Mouse (Mus musculus): ENCODE measurements around the gene Rbbp4. TPM values are rescaled to one million over a fixed set of nuclear protein-coding genes. Genes with fewer than 3 reads are reported as not detected.
"Not testable (repeated sequence)": the region's sequence is repeated elsewhere in the genome, so short reads cannot be mapped to it uniquely, and the experiment has no call there.

Rbbp4 gene
- polyA plus RNA-seq, 1 experiment, result 23.5 TPM

DNA sequence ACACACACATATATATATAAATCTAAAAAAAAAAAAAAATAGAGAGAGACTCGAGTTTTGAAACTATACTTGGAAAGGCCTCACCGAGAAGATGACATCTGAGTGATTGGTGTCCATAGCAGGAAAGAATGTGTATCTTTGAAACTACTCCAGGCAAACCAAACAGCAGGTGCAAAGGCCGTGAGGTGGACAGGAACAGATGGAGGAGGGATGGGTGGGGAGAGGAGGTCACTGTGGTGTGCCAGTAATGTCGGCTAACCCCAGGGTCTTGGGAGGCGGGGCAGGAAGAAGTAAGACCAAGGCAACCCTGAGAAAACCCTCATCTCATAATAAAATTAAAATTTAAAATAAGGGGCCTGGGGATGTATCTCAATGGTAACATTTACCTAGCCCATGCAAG is 40.7 kb upstream of the Rbbp4 start:
- Histone ChIP-seq H3K4me3 (replicated peaks; ENCODE audit: extremely low read depth, low read depth, low read length) (no peak overlapping the region), H3K4me1 (ENCODE audit: control insufficient read depth, insufficient read depth, low read length) (peaks cover 16% of the 10 kb centered on the region)
- no peak for DNase-seq
- no peak for TF ChIP-seq POLR2A (IDR thresholded peaks at IDR 0.05; ENCODE audit: borderline replicate concordance, extremely low read depth, low read depth, low read length)
- TF ChIP-seq CTCF (IDR thresholded peaks at IDR 0.05; ENCODE audit: insufficient read depth, low read length), result no peak
- WGBS, result 60% methylated on average over 5 of the region's 5 CpGs

DNA sequence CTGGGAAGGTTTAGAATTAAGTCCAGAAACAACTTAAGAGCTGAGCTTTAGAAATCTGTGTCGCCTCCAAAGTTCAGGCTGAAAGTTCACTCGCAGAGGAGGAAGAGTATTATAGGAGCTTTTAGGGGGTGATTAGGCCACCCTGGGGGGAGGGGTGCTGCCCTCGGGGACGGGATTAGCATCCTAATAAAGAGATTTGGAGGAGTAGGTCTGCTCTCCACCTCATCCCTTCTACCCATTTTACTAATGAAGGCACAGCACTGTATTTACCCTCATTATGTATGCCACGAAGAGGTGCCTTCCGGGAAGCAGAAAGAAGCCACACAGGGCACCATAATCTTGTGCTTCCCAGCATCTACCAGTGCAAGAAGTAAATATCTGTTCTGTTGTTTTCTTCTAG is 39.8 kb upstream of the Rbbp4 start:
- 76% methylated on average over 6 of the region's 6 CpGs for WGBS
- Histone ChIP-seq H3K4me3 (replicated peaks; ENCODE audit: extremely low read depth, low read depth, low read length) (no peak overlapping the region), H3K4me1 (ENCODE audit: control insufficient read depth, insufficient read depth, low read length) (peaks cover 15% of the 10 kb centered on the region)
- DNase-seq, result no peak
- TF ChIP-seq CTCF (IDR thresholded peaks at IDR 0.05; ENCODE audit: insufficient read depth, low read length), result no peak

DNA sequence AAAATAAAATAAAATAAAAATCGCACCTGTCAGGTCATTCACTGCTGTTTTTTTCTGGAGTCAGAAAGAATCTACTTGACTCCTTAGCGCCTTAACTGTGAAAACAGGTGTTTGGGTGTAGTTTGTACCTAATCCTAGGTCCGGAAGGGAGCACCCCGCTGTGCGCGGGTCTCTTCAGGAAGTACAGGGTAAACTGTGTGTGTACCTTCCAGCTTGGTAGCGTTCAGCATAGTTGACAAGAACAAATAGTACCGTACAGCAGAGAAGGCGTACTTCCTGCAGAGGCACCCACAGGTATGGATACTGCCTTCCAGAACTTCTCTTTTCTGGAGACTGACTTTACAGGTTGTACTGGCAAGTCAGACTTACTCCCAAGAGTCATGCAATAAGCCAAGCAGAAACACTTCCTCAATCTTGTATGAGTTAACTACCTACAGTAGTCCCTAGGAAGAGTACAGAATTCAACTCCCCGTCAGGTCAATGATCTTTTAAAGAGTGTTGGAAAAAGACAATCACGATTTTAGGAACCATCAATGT is 39.1 kb upstream of the Rbbp4 start:
- H3K4me1 ChIP-seq (ENCODE audit: control insufficient read depth, insufficient read depth, low read length), result peaks cover 12% of the 10 kb centered on the region
- TF ChIP-seq CTCF (IDR thresholded peaks at IDR 0.05; ENCODE audit: insufficient read depth, low read length) (no peak), POLR2A (IDR thresholded peaks at IDR 0.05; ENCODE audit: borderline replicate concordance, extremely low read depth, low read depth, low read length) (no peak)
- H3K4me3 ChIP-seq (replicated peaks; ENCODE audit: extremely low read depth, low read depth, low read length), result no peak overlapping the region
- 50% methylated on average over 11 of the region's 11 CpGs for WGBS
- DNase-seq, result no peak

DNA sequence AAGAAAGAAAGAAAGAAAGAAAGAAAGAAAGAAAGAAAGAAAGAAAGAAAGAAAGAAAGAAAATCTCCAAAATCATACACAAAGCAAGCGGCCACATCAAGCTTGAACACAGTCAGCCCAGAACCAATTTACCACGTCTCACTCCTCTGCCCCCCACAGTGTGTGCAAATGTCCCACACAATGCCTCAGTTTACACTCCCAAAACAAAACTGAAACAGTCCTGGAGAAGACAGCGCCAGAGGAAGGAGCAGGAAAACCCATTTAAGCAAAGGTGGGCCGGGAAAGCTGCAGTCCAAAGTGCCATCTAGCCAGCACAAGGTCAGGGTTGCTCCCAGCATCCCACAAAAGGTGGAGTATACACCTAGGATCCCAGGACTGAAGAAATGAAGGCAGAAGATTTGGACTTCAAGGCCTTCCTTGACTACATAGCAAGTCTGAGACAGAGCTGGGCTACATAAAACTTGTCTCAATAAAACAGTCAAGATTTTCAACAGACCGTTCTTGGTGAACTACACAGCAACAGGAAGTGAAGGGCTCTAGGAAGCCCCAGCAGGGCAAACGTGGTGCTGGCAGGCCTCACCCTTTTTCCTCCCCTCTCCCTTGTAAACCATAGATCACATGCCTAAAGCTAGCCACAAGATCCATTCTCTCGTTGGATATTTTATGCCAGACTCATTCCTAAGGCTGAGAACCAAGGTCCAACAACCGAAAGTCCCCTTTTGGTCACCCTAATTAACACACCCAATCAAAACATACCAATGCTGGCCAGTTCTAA is 38.2 kb upstream of the Rbbp4 start:
- 43% methylated on average over 8 of the region's 8 CpGs for WGBS
- Histone ChIP-seq H3K4me3 (replicated peaks; ENCODE audit: extremely low read depth, low read depth, low read length) (no peak overlapping the region), H3K4me1 (ENCODE audit: control insufficient read depth, insufficient read depth, low read length) (peaks cover 12% of the 10 kb centered on the region)
- TF ChIP-seq POLR2A (IDR thresholded peaks at IDR 0.05; ENCODE audit: borderline replicate concordance, extremely low read depth, low read depth, low read length), result no peak
- no peak for TF ChIP-seq CTCF (IDR thresholded peaks at IDR 0.05; ENCODE audit: insufficient read depth, low read length)
- no peak for DNase-seq

DNA sequence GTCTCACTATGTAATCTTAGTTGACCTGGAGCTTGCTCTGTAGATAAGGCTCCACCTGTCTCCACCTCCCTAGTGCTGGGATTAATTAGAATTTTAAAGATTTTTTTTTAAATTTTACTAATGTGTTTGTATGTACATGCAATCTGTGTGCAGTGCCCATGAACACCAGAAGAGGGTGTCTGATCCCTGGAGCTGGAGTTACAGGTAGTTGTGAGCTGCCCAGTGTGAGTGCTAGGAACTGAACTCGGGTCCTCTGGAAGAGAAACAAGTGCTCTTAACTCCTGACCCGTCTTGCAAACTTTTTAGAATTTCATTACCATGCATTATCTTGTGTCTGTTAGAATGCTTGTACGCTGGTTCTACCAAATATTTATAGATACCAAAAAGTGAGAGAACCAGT is 36.2 kb upstream of the Rbbp4 start:
- no peak for DNase-seq
- Histone ChIP-seq H3K4me1 (ENCODE audit: control insufficient read depth, insufficient read depth, low read length) (peaks cover 12% of the 10 kb centered on the region), H3K4me3 (replicated peaks; ENCODE audit: extremely low read depth, low read depth, low read length) (no peak overlapping the region)
- 0 out of 2 replicates have a peak, but pooled peaks have one; percentile 1 for TF ChIP-seq CTCF (IDR thresholded peaks at IDR 0.05; ENCODE audit: insufficient read depth, low read length)
- TF ChIP-seq POLR2A (IDR thresholded peaks at IDR 0.05; ENCODE audit: borderline replicate concordance, extremely low read depth, low read depth, low read length), result no peak
- WGBS, result 98% methylated on average over 3 of the region's 3 CpGs

DNA sequence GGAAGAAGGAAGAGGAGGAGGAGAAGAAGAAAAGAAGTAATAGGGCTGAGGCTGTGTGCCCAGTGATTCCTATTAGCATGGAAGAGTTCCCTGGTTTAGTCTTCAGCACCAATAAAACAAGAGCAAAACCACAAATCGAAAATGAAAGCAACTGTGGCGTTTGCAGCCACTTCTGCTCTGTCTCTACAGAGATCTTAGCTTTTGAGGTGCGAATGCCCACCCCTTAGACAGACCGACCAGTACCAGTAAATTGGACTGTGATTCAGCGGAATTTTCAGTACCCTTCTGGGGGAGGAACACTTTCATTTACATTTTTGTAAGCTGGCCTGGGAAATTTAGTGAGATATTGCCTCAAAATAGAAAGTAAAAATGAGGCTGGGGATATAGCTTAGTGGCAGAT is 30.1 kb upstream of the Rbbp4 start:
- no peak for TF ChIP-seq CTCF (IDR thresholded peaks at IDR 0.05; ENCODE audit: insufficient read depth, low read length)
- no peak for TF ChIP-seq POLR2A (IDR thresholded peaks at IDR 0.05; ENCODE audit: borderline replicate concordance, extremely low read depth, low read depth, low read length)
- Histone ChIP-seq H3K4me3 (replicated peaks; ENCODE audit: extremely low read depth, low read depth, low read length) (peak overlapping the region; percentile 13), H3K4me1 (ENCODE audit: control insufficient read depth, insufficient read depth, low read length) (no peaks in the 10 kb centered on the region; the same call in 1 of the 2 replicates)
- WGBS, result 63% methylated on average over 5 of the region's 5 CpGs
- no peak for DNase-seq

DNA sequence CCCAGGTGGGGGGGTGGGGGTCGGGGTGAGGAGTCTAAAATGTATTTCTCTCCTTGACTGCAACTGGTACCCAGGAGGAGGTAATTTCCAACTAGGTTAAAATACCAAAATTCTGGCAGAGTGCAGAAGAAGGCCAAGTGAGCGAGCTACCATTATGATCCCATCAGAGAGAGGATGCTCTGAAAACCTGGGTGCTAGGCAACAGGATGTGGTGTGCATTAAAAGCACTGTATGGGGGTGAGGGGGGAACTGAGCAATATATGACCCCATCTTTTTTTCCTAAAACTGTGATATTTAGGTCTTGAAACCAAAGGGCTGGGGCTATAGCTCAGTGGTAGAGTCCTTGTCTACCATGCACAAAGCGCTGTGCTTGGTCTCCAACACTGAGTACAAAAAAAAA is 29.2 kb upstream of the Rbbp4 start:
- no peak overlapping the region for H3K4me3 ChIP-seq (replicated peaks; ENCODE audit: extremely low read depth, low read depth, low read length)
- no peaks in the 10 kb centered on the region; the same call in 1 of the 2 replicates for H3K4me1 ChIP-seq (ENCODE audit: control insufficient read depth, insufficient read depth, low read length)
- no peak for DNase-seq
- no peak for TF ChIP-seq POLR2A (IDR thresholded peaks at IDR 0.05; ENCODE audit: borderline replicate concordance, extremely low read depth, low read depth, low read length)
- no peak for TF ChIP-seq CTCF (IDR thresholded peaks at IDR 0.05; ENCODE audit: insufficient read depth, low read length)
- WGBS, result 87% methylated on average over 3 of the region's 3 CpGs

DNA sequence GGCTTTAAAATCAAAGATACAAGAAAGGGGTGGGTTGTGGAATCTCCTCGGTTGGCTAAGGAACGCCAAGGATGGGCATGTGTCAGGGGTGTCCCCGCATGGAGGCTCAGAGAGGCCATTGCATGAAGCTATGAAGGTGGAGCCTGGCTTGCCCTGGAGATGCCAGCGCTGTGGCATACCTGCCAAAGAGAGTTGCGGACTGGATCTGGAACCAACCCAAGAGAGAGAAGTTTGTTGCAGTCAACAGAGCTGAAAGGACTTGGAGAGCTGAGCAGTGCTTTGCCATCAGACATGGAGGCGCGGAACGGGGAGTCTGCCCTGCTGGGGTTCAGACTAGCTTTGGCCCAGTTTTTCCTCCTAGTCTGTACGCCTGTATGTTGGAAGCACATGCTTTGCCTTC is 28.3 kb upstream of the Rbbp4 start:
- H3K4me3 ChIP-seq (replicated peaks; ENCODE audit: extremely low read depth, low read depth, low read length), result no peak overlapping the region
- TF ChIP-seq POLR2A (IDR thresholded peaks at IDR 0.05; ENCODE audit: borderline replicate concordance, extremely low read depth, low read depth, low read length) (no peak), CTCF (IDR thresholded peaks at IDR 0.05; ENCODE audit: insufficient read depth, low read length) (no peak)
- H3K4me1 ChIP-seq (ENCODE audit: control insufficient read depth, insufficient read depth, low read length), result no peaks in the 10 kb centered on the region; the same call in 1 of the 2 replicates
- 83% methylated on average over 9 of the region's 9 CpGs for WGBS
- no peak for DNase-seq

DNA sequence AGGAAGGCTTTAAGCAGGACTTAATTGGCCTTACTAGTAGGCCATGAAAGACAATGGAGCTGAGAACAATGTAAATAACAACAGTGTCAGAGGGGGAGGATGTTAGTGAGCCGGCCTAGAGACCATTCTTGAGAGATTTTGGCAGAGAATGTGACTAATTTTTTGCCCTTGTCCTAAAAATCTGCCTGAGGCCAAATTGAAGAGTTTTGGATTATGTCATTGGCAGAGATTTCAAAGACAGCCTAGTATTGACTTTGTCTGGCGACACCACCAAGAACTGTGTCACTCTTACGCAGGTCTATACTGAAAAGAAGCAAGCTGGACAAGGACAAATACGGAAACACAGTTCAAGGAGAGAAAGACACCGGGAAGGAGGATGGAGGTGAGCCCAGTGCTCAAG is 27.6 kb upstream of the Rbbp4 start:
- H3K4me3 ChIP-seq (replicated peaks; ENCODE audit: extremely low read depth, low read depth, low read length), result no peak overlapping the region
- no peaks in the 10 kb centered on the region; the same call in 1 of the 2 replicates for H3K4me1 ChIP-seq (ENCODE audit: control insufficient read depth, insufficient read depth, low read length)
- WGBS, result 62% methylated on average over 5 of the region's 5 CpGs
- no peak for DNase-seq
- TF ChIP-seq POLR2A (IDR thresholded peaks at IDR 0.05; ENCODE audit: borderline replicate concordance, extremely low read depth, low read depth, low read length) (no peak), CTCF (IDR thresholded peaks at IDR 0.05; ENCODE audit: insufficient read depth, low read length) (no peak)

DNA sequence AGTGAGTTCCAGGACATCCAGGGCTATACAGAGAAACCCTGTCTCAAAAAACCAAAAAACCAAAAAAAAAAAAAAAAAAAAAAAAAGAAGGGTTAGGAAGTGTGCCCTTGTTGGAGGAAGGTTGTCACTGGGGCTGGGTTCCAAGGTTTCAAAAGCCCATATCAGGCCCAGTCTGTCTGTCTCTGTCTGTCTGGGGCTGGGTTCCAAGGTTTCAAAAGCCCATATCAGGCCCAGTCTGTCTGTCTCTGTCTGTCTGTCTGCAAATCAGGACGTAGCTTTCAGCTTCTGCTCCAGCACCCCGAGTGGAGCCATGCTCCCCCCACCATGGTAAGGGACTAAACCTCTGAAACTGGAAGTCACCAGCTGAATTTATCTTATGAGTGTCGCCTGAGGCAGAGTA is 27.1 kb upstream of the Rbbp4 start:
- H3K4me1 ChIP-seq (ENCODE audit: control insufficient read depth, insufficient read depth, low read length); DNase-seq; H3K4me3 ChIP-seq (replicated peaks; ENCODE audit: extremely low read depth, low read depth, low read length): not testable (repeated sequence)
- WGBS, result 88% methylated on average over 3 of the region's 3 CpGs

All from lung, adult 2 months (tissue).